Mouse (Mus musculus) heart, embryonic 13.5 days (tissue): ENCODE measurements around the gene Zfp1. TPM values are rescaled to one million over a fixed set of nuclear protein-coding genes. Genes with fewer than 3 reads are reported as not detected.

Source experiments
- ATAC-seq: fragments of 200-750 bp; cut with Nextera tagmentation; 2 replicates; pipeline ENCODE4 v1.8.0; 2017; ENCODE audit warnings: moderate TSS enrichment; ENCODE audit not compliant: insufficient number of reproducible peaks, low FRiP score, low TSS enrichment; ENCODE audit errors: extremely low read depth
- H3K27ac ChIP-seq: fragments of 300-500 bp; sonication (generic); replicated peaks from 2 replicates; pipeline ENCODE4 v1.5.1; 2015; ENCODE audit warnings: moderate library complexity, mild to moderate bottlenecking, inconsistent platforms
- H3K27me3 ChIP-seq: fragments of 300-500 bp; sonication (generic); replicated peaks from 2 replicates; pipeline ENCODE4 v1.6.1; 2015; ENCODE audit warnings: mild to moderate bottlenecking, inconsistent platforms
- H3K36me3 ChIP-seq: fragments of 300-500 bp; sonication (generic); 2 replicates; pipeline ENCODE4 v1.6.1; 2015; ENCODE audit warnings: mild to moderate bottlenecking, inconsistent platforms
- H3K4me1 ChIP-seq: fragments of 300-500 bp; sonication (generic); 2 replicates; pipeline ENCODE4 v1.6.1; 2015; ENCODE audit warnings: inconsistent platforms
- H3K4me2 ChIP-seq: fragments of 300-500 bp; sonication (generic); 2 replicates; pipeline ENCODE4 v1.6.1; 2015; ENCODE audit warnings: inconsistent platforms, mild to moderate bottlenecking, moderate library complexity
- H3K4me3 ChIP-seq: fragments of 300-500 bp; sonication (generic); 2 replicates; pipeline ENCODE4 v1.5.1; 2015; ENCODE audit warnings: moderate library complexity, mild to moderate bottlenecking, inconsistent platforms
- H3K9ac ChIP-seq: fragments of 300-500 bp; sonication (generic); 2 replicates; pipeline ENCODE4 v1.6.1; 2015; ENCODE audit warnings: inconsistent platforms, mild to moderate bottlenecking, moderate library complexity
- H3K9me3 ChIP-seq: fragments of 300-500 bp; sonication (generic); 2 replicates; pipeline ENCODE4 v1.6.1; 2016; ENCODE audit warnings: inconsistent platforms
- WGBS: fragments of 180-500 bp; shearing (Covaris S2); methylation state at CpG from one replicate; pipeline ENCODE4 v1.1.7; 2015; ENCODE audit warnings: mixed read lengths; 5-methylcytosine and 5-hydroxymethylcytosine counted together
- polyA plus RNA-seq: library from polyadenylated mRNA; unstranded; fragments of >200 nt; fragmentation: Nextera tagmentation; extraction: Ambion mirVana; gene quantifications from 2 replicates; pipeline ENCODE4 v1.2.1, GENCODE M21; 2015

Gene Zfp1
- polyA plus RNA-seq, 1 experiment from 2014 or later = 12.9 TPM

DNA sequence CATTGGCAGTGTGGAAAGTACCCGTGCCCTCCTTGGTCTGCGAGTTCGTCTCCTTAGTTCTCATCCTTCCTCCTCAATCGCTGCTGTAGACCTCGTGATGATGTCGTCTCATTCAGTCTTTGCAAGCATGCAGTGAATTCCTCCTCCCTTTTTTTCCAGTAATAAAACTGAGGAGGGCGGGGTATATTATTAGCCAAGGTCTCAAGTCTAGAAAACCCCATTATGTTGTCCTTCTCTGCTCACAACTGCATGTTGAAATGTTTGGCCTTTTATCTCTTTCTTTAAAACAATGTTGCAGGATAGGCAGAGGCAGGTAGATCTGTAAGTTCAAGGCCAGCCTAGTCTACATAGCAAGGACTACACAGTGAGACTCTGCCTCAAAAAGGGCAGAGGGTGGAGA lies 35.8 kb upstream of the Zfp1 start:
- no peak for ATAC-seq
- Histone ChIP-seq H3K4me1 (peaks cover 13% of the 10 kb centered on the region; the same call in 1 of the 2 replicates), H3K36me3 (peaks cover 22% of the 10 kb centered on the region), H3K4me2 (no peak overlapping the region), H3K9ac (no peak overlapping the region), H3K9me3 (no peaks in the 10 kb centered on the region), H3K4me3 (no peak overlapping the region), H3K27me3 (no peaks in the 10 kb centered on the region), H3K27ac (no peak overlapping the region)
- 89% methylated on average over 7 of the region's 7 CpGs for WGBS

DNA sequence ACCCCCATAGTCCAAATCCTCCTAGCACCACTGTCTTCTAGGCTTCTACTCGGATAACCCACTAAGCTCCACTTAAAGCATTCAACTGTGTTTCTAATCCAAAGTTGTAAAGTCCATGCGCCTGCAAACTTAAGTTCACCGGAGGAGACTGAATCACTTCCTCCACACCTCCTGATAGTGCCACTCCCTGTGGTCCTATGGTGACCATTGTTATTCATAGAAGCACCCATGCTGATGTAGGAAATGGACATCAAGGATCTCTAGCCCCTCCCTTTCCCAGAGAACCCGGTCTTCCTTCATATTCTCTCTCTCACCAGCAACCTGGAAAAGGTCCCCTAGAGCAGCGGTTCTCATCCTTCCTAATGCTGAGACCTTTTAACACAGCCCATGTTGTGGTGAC lies 30.0 kb upstream of the Zfp1 start:
- WGBS = 74% methylated on average over 5 of the region's 5 CpGs
- Histone ChIP-seq H3K27me3 (no peaks in the 10 kb centered on the region), H3K4me1 (peaks cover 10% of the 10 kb centered on the region), H3K9me3 (no peaks in the 10 kb centered on the region), H3K4me3 (no peak overlapping the region), H3K4me2 (no peak overlapping the region), H3K27ac (no peak overlapping the region), H3K9ac (no peak overlapping the region), H3K36me3 (peaks cover 24% of the 10 kb centered on the region)
- no peak for ATAC-seq

DNA sequence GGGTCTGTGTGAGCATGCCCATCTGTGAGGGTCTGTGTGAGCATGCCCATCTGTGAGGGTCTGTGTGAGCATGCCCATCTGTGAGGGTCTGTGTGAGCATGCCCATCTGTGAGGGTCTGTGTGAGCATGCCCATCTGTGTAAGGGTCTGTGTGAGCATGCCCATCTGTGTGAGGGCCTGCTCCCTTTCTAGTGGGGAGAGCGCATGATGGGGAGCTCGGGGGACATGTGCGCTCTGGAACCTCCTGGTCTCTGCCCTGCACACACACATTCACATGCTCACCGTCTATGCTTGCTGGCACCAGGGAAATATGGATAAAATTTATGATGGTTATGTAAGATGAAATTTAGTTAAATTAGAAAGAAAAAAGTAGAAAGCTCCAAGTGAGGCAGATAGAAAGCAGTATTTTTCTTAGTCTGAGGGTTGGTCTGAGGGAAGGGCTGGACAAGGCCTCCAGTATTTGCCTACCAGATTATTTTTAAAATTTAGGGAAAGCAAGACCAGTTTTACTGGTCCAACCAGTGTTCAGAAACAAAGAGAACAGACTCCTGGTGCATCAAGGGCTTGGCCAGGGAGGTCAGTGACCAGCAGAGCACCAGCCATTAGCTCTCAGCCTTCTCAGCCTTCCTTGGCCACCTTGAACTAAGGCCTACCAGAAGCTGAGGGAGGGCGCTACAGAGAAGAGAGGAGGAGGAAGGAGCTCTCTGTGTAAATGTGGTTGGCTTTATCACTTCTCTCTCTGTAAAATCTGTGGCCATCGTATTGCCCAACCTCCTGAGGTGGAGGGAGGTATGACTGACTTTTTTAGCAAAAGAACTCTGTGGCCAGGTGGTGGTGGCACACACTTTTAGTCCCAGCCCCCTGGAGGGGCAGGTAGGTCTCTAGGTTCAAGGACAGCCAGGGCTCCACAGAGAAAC lies 28.2 kb upstream of the Zfp1 start:
- no peak for ATAC-seq

DNA sequence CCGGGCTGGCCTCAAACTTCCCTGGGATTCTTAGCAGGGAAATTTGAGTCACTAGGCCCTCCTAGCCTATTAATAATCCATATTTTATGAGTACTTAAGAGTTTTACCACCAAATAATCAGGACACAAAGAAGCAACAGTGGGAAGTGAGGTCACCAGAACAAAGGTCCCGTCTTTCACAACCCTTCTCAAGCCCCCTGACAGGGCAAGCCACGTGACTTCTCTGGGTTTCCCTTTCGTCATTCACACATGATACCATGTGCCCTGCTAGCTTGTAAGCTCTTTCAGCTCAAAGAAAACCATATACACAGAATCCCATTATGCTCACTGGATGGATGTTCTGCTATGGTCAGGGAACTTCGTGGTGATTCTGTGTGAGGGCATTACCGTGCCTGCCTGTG lies 25.4 kb upstream of the Zfp1 start:
- 55% methylated on average over 6 of the region's 6 CpGs for WGBS
- H3K36me3 ChIP-seq = peaks cover 38% of the 10 kb centered on the region
- no peaks in the 10 kb centered on the region for H3K27me3 ChIP-seq
- no peak overlapping the region for H3K27ac ChIP-seq
- no peak overlapping the region for H3K9ac ChIP-seq
- ATAC-seq = no peak
- no peak overlapping the region for H3K4me2 ChIP-seq
- no peaks in the 10 kb centered on the region for H3K9me3 ChIP-seq
- peaks cover 36% of the 10 kb centered on the region for H3K4me1 ChIP-seq
- no peak overlapping the region for H3K4me3 ChIP-seq

More for the DNA sequence above, 28.2 kb upstream of the Zfp1 start:
- Histone ChIP-seq H3K4me3 (no peak overlapping the region), H3K27me3 (no peaks in the 10 kb centered on the region), H3K27ac (no peak overlapping the region), H3K4me2 (no peak overlapping the region), H3K4me1 (peaks cover 27% of the 10 kb centered on the region), H3K36me3 (peaks cover 35% of the 10 kb centered on the region), H3K9ac (no peak overlapping the region), H3K9me3 (no peaks in the 10 kb centered on the region)
- 86% methylated on average over 6 of the region's 6 CpGs for WGBS

DNA sequence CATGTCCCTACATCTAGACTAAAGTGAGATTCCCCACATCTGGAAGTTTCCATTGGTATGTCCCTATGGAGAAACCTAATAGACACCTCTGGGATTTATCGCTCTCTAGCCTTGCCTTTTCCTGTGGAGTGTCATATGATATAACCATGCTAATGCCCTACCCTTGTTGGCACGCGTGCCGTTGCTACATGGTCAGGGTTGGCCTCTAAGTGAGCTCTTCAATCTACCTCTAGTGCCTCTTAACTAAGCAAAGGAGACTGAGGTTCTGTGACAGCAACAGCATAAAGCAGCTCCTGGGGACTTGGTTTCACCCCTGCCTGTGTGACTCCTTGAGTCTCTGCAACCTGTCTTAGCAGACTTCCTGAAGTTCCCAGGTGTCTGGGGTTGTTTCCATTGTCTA lies 24.9 kb upstream of the Zfp1 start:
- no peaks in the 10 kb centered on the region for H3K9me3 ChIP-seq
- H3K27ac ChIP-seq = no peak overlapping the region
- no peak for ATAC-seq
- H3K4me1 ChIP-seq = peaks cover 36% of the 10 kb centered on the region
- H3K4me3 ChIP-seq = no peak overlapping the region
- no peaks in the 10 kb centered on the region for H3K27me3 ChIP-seq
- H3K36me3 ChIP-seq = peaks cover 43% of the 10 kb centered on the region
- WGBS = 82% methylated on average over 4 of the region's 4 CpGs
- H3K4me2 ChIP-seq = no peak overlapping the region
- H3K9ac ChIP-seq = no peak overlapping the region

DNA sequence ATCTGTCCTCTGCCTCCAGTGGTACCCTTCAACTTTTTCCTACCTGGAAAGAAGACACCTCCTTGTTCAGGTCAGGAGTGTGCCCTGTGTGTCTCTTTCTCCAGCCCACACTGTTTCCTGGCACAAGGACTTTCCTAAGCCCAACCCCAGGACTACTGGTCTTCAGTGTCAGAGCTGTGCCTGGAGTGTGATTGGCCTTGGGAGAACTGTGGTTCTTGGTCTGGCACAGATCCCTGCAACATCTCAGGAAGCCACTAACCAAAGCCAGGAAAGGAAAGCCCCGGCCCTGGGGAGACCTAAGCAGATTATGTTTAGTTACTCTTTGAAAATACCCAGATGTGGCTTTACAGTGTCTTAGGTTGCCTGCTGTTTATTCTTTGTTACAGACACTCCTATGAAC lies 23.3 kb upstream of the Zfp1 start:
- Histone ChIP-seq H3K27me3 (no peaks in the 10 kb centered on the region), H3K36me3 (peaks cover 42% of the 10 kb centered on the region), H3K4me3 (no peak overlapping the region), H3K9me3 (no peaks in the 10 kb centered on the region), H3K4me2 (no peak overlapping the region), H3K4me1 (peaks cover 50% of the 10 kb centered on the region), H3K9ac (no peak overlapping the region), H3K27ac (peak overlapping the region; percentile 13)
- no peak for ATAC-seq
- 36% methylated on average over 1 of the region's 1 CpGs for WGBS

DNA sequence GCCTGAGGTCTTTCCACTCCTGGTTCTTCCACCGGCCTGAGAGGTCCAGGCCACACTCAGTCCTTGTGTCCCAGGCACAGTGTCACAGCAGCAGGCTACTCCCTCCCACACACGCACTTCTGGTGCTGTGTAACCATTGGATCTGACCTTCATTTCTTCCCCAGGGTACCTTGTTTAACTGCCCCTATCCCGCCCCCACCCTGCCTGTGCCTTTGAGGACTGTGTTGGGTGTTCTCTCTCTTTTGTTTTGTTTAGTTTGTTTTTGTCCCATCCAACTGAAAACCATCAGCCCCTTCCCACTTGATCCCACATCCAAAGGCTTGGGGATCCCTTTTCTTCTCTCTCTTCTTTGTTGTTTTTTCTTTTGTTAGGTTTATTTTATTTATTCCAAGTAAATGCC lies 21.1 kb upstream of the Zfp1 start:
- peaks cover 39% of the 10 kb centered on the region for H3K36me3 ChIP-seq
- no peak overlapping the region for H3K9ac ChIP-seq
- WGBS = 77% methylated on average over 3 of the region's 3 CpGs
- H3K27me3 ChIP-seq = no peaks in the 10 kb centered on the region
- no peak overlapping the region for H3K4me2 ChIP-seq
- H3K27ac ChIP-seq = no peak overlapping the region
- ATAC-seq = no peak
- peaks cover 57% of the 10 kb centered on the region for H3K4me1 ChIP-seq
- no peak overlapping the region for H3K4me3 ChIP-seq
- no peaks in the 10 kb centered on the region for H3K9me3 ChIP-seq

DNA sequence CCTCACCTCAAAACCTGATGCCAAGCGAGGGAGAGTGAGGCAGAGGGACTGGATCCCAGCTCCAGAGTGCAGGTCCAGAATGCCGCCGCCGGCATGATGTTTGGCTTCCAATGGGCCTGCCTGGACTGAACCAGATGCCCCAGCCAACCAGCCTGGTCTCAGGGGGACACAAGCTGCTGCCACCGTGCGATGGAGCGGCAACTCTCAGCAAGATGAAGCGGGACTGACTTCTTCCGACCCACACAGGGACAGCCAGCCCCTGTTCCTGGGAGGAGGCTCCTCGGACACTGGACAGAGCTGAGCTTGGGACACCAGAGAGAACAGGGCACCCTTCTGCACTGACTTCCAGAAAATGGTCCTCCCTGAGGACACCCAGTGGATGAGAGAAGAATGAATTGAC lies 20.6 kb upstream of the Zfp1 start:
- no peak overlapping the region for H3K4me3 ChIP-seq
- H3K4me2 ChIP-seq = no peak overlapping the region
- H3K4me1 ChIP-seq = peaks cover 53% of the 10 kb centered on the region
- H3K9me3 ChIP-seq = no peaks in the 10 kb centered on the region
- H3K9ac ChIP-seq = no peak overlapping the region
- no peak overlapping the region for H3K27ac ChIP-seq
- no peaks in the 10 kb centered on the region for H3K27me3 ChIP-seq
- 85% methylated on average over 10 of the region's 10 CpGs for WGBS
- ATAC-seq = no peak
- peaks cover 39% of the 10 kb centered on the region for H3K36me3 ChIP-seq

DNA sequence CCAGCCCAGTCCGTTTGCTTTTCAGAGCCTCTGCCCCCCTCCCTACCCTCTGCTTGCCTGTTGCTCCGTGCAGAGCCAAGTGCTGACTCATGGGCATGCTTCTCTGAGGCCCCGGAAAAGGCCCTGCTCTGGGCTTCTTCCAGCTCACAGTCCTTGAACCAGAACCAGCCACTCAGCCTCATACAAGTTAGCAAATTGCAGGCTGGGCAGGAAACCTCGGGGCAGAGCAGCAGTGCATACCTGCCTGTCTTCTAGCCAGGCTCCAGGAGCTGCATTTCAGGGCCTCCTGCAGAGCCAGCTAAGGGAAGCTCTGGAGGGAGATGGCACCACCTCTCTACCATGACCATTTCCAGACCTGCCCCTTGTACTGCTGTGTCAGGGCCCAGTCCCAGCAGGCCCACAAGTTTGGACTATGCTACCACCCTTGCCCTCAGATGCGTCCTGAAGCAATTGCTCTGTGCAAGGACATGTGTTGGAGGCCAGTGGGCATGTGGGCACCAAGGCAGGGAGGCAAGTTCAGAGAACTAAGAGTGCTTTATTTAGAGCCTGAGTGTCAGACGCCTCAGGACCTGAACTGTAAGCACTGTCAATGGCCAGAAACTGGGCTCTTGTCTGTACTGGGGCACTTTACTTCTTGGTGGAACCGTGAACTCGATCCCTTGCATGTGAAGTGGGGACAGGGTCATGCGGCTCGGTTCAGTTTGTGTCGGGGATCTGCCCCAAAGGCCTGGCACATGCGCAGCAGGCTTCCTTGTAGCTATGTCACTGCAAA lies 18.9 kb upstream of the Zfp1 start:
- H3K9me3 ChIP-seq = no peaks in the 10 kb centered on the region
- H3K27ac ChIP-seq = peak overlapping the region; percentile 55
- 65% methylated on average over 12 of the region's 12 CpGs for WGBS
- H3K4me2 ChIP-seq = no peak overlapping the region
- peaks cover 37% of the 10 kb centered on the region for H3K4me1 ChIP-seq
- H3K36me3 ChIP-seq = peaks cover 39% of the 10 kb centered on the region
- no peaks in the 10 kb centered on the region for H3K27me3 ChIP-seq
- no peak for ATAC-seq
- H3K9ac ChIP-seq = peak overlapping the region; percentile 24; the same call in 1 of the 2 replicates
- H3K4me3 ChIP-seq = no peak overlapping the region

DNA sequence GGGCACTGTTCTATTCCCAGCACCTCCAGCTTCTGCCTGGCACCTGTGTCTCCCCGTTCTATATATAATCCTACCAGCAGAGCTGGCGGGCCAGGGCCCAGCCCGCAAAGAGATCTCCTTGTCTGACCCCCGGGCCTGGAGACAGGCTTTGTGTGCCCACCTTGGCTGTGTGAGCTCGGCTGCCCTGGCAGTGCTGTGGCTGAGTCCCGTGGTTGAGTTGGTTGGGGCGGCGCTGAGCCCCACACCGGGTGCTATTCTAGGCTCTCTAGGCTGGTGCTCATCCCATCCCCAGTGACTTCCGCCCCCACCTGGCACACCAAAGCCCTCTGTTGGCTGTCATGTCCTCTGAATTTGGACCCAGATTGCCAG lies 18.4 kb upstream of the Zfp1 start:
- H3K4me1 ChIP-seq = peaks cover 33% of the 10 kb centered on the region
- H3K36me3 ChIP-seq = peaks cover 36% of the 10 kb centered on the region
- no peaks in the 10 kb centered on the region for H3K9me3 ChIP-seq
- 0 out of 2 replicates have a peak overlapping the region, but pooled peaks have one; percentile 0 for H3K9ac ChIP-seq
- no peak for ATAC-seq
- H3K27ac ChIP-seq = no peak overlapping the region; the same call in 1 of the 2 replicates
- no peak overlapping the region for H3K4me3 ChIP-seq
- no peak overlapping the region for H3K4me2 ChIP-seq
- no peaks in the 10 kb centered on the region for H3K27me3 ChIP-seq
- WGBS = 80% methylated on average over 10 of the region's 10 CpGs

DNA sequence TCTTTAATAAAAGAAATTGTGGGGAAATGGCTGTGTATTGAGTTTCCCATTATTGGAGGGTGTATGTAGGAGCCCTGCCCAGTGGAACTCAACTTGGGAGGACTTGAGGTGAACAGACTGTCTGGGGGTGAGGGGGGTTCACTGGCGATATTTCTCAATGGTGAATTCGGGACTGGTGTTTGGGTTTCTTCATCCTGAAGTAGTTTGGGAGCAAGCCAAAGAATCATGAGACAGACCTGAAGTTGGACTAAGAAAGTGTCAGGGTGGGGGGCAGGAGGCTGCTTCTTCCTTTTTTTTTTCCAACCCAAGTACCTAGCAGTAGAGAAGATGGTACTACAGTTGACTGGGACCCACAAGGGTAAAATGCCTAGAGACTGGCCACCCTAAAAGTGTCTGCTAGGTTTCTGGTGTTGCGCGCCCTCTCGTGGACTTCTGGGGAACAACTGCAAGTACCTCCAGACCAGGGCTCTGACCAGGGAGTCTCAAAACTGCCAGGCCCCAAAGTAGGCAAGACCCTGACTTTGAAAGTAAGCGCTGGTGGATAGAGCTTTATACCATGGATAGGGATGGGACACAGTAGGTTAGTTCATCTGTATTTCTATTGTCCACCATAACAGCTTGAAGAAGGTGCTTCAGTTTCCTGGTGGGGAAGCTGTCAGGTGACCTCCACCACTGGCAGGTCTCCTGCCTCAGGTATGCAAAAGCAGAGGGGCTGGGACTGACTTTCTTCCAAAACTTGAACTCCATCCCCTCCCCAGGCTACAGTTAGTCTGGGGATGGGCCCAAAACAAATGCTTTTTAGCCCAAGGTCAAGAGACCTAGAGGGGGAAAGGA lies 17.3 kb upstream of the Zfp1 start:
- 29% methylated on average over 6 of the region's 6 CpGs for WGBS
- H3K4me3 ChIP-seq = no peak overlapping the region
- no peak overlapping the region for H3K4me2 ChIP-seq
- H3K27me3 ChIP-seq = no peaks in the 10 kb centered on the region
- no peak overlapping the region for H3K27ac ChIP-seq
- no peak for ATAC-seq
- peaks cover 32% of the 10 kb centered on the region for H3K36me3 ChIP-seq
- H3K9me3 ChIP-seq = no peaks in the 10 kb centered on the region
- H3K9ac ChIP-seq = no peak overlapping the region
- H3K4me1 ChIP-seq = peaks cover 29% of the 10 kb centered on the region
